Mouse (Mus musculus): ENCODE measurements around the gene Calcoco1. TPM values are rescaled to one million over a fixed set of nuclear protein-coding genes. Genes with fewer than 3 reads are reported as not detected.

Gene Calcoco1
- polyA plus RNA-seq, 1 experiment from 2014 or later = 55.9 TPM

- DNase-seq (ENCODE audit: low spot score) = no peak
Measured at GRCm38 (mm10) chr15:102738434-102738833, 16.5 kb upstream of the Calcoco1 start.

GRCm38 (mm10) chr15:102737092-102737491 is 15.1 kb upstream of the Calcoco1 start:
- DNase-seq (ENCODE audit: low spot score) = no peak

- DNase-seq (ENCODE audit: low spot score) = no peak
Measured at GRCm38 (mm10) chr15:102736127-102736944, 14.4 kb upstream of the Calcoco1 start.

- no peak for DNase-seq (ENCODE audit: low spot score)
Measured at GRCm38 (mm10) chr15:102735031-102735430, 13.1 kb upstream of the Calcoco1 start.

GRCm38 (mm10) chr15:102733759-102734531 is 12.0 kb upstream of the Calcoco1 start:
- no peak for DNase-seq (ENCODE audit: low spot score)

- DNase-seq (ENCODE audit: low spot score) = no peak
Measured at GRCm38 (mm10) chr15:102733233-102733632, 11.3 kb upstream of the Calcoco1 start.

- DNase-seq (ENCODE audit: low spot score) = no peak
Measured at GRCm38 (mm10) chr15:102732406-102732805, 10.4 kb upstream of the Calcoco1 start.

- no peak for DNase-seq (ENCODE audit: low spot score)
Measured at GRCm38 (mm10) chr15:102727951-102728350, 6.0 kb upstream of the Calcoco1 start.

GRCm38 (mm10) chr15:102723358-102724135 is 1.6 kb upstream of the Calcoco1 start:
- DNase-seq (ENCODE audit: low spot score) = no peak

- DNase-seq (ENCODE audit: low spot score) = no peak
Measured at GRCm38 (mm10) chr15:102722500-102722931, 538 bp upstream of the Calcoco1 start.

- DNase-seq (ENCODE audit: low spot score) = peak; percentile 69
Measured at GRCm38 (mm10) chr15:102721016-102721898, 721 bp downstream of the Calcoco1 start.

- DNase-seq (ENCODE audit: low spot score) = no peak
Measured at GRCm38 (mm10) chr15:102716132-102716531, 5.8 kb downstream of the Calcoco1 start.

- no peak for DNase-seq (ENCODE audit: low spot score)
Measured at GRCm38 (mm10) chr15:102707736-102708269, 14.2 kb downstream of the Calcoco1 start.

GRCm38 (mm10) chr15:102705923-102706503 is 16.0 kb downstream of the Calcoco1 start:
- DNase-seq (ENCODE audit: low spot score) = no peak

GRCm38 (mm10) chr15:102705226-102705894 is 16.6 kb downstream of the Calcoco1 start:
- DNase-seq (ENCODE audit: low spot score) = no peak

GRCm38 (mm10) chr15:102704806-102705205 is 17.2 kb downstream of the Calcoco1 start:
- DNase-seq (ENCODE audit: low spot score) = no peak

GRCm38 (mm10) chr15:102702972-102703371 is 19.0 kb downstream of the Calcoco1 start:
- DNase-seq (ENCODE audit: low spot score) = no peak

GRCm38 (mm10) chr15:102698193-102698592 is 23.8 kb downstream of the Calcoco1 start:
- DNase-seq (ENCODE audit: low spot score) = peak; percentile 48

- DNase-seq (ENCODE audit: low spot score) = no peak
Measured at GRCm38 (mm10) chr15:102696899-102697298, 25.1 kb downstream of the Calcoco1 start.
